Comparison of ENCODE assay signal across 19 mouse cellular contexts in the genomic region with DNA sequence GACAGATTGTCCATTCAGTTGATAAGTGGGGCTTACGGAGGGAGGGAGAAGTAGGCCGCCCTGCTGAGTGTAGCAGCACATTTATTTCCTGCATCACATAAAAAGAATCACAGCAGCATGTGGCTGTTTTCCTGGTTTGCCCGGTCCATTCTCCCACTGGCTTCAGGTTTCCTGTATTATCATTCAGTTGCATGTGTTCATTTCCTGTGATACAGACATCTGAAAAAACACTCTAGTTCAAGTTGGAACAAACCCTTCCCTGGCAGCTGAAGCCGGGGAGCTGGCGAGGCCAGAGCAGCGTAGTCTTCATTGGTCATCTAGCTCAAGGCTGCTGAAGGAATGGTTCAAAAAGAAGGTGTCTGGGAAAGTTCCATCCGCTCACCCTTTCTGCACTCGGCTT. TPM values are rescaled to one million over a fixed set of nuclear protein-coding genes. Genes with fewer than 3 reads are reported as not detected.
A peak's percentile ranks its signal among the peaks of the same experiment; 100 is the strongest.
DNase-seq lines count a peak whose midpoint lies in the region; ATAC-seq and TF ChIP-seq lines count a peak whose summit lies in the region.
"Had no signal": no experiment of that assay in that cellular context is flagged by ENCODE, and none has a peak within 500 bp of the region (broad histone marks: within the 10 kb centered on the region; RNA-seq: fewer than 3 reads in every experiment).

No protein-coding gene starts in this region.

- H3K9me3 ChIP-seq in heart, embryonic 12.5 days (replicated peaks), result no peaks in the 10 kb centered on the region
- H3K9me3 ChIP-seq in heart, embryonic 15.5 days (replicated peaks), result no peaks in the 10 kb centered on the region
- H3K9me3 ChIP-seq in embryonic facial prominence, embryonic 10.5 days, result no peaks in the 10 kb centered on the region
- H3K9me3 ChIP-seq: midbrain, embryonic 13.5 days; neural tube, embryonic 12.5 days had no signal

- no peak for TF ChIP-seq POLR2A in heart, adult 2 months (IDR thresholded peaks at IDR 0.05; ENCODE audit: insufficient read depth, low read depth, low read length)

- H3K4me2 ChIP-seq in heart, embryonic 12.5 days, result no peak overlapping the region
- H3K4me2 ChIP-seq in heart, embryonic 15.5 days, result no peak overlapping the region
- H3K4me2 ChIP-seq: midbrain, embryonic 13.5 days; neural tube, embryonic 12.5 days had no signal

- no peak for DNase-seq in frontal cortex, postnatal 14 days (ENCODE audit: low spot score in 2 of 2)
- DNase-seq in heart, adult 2 months, result no peak
- DNase-seq in layer of hippocampus, adult 2 months (ENCODE audit: low spot score in 2 of 2), result no peak
- no peak for DNase-seq in layer of hippocampus, postnatal 10 days (ENCODE audit: low spot score in 2 of 2)
- no peak for DNase-seq in embryonic facial prominence, embryonic 10.5 days (ENCODE audit: low spot score)
- DNase-seq: adrenal gland, adult 2 months; cerebellum, adult 8-10 months; gastrocnemius, postnatal 25 days; liver; lung, adult 18-20 months had no signal

- peaks cover 26% of the 10 kb centered on the region for H3K4me1 ChIP-seq in heart, embryonic 12.5 days (replicated peaks)
- H3K4me1 ChIP-seq in heart, adult 2 months (ENCODE audit: control insufficient read depth, insufficient read depth, low read length), result 0 out of 2 replicates have a peak, but pooled peaks cover 1% of the 10 kb centered on the region
- peaks cover 15% of the 10 kb centered on the region for H3K4me1 ChIP-seq in heart, embryonic 15.5 days (replicated peaks)
- 0 out of 2 replicates have a peak, but pooled peaks cover 2% of the 10 kb centered on the region for H3K4me1 ChIP-seq in embryonic facial prominence, embryonic 10.5 days

- no peaks in the 10 kb centered on the region for H3K27me3 ChIP-seq in heart, embryonic 12.5 days (replicated peaks)
- no peaks in the 10 kb centered on the region for H3K27me3 ChIP-seq in heart, adult 2 months (ENCODE audit: control insufficient read depth, insufficient read depth, low read length)
- H3K27me3 ChIP-seq in heart, embryonic 15.5 days, result no peaks in the 10 kb centered on the region
- no peaks in the 10 kb centered on the region for H3K27me3 ChIP-seq in embryonic facial prominence, embryonic 10.5 days (replicated peaks; ENCODE audit: low read depth, poor library complexity, severe bottlenecking)
- H3K27me3 ChIP-seq: midbrain, embryonic 13.5 days; neural tube, embryonic 12.5 days had no signal

- intact Hi-C loops in heart, adult 2 months (cut with DNase I), result no loop called here

- WGBS in heart, embryonic 12.5 days, result 68% methylated on average over 8 of the region's 8 CpGs
- 48% methylated on average over 8 of the region's 8 CpGs for WGBS in heart, adult 2 months
- 73% methylated on average over 8 of the region's 8 CpGs for WGBS in heart, embryonic 15.5 days
- 88% methylated on average over 8 of the region's 8 CpGs for WGBS in embryonic facial prominence, embryonic 10.5 days

- TF ChIP-seq EP300 in heart, adult 2 months (IDR thresholded peaks at IDR 0.05; ENCODE audit: insufficient read depth, low read depth, low read length), result no peak

- peak; percentile 11; the same call in 1 of the 2 replicates for ATAC-seq in frontal cortex, adult (ENCODE audit: low TSS enrichment)
- ATAC-seq in heart, embryonic 12.5 days (ENCODE audit: insufficient number of reproducible peaks, low FRiP score), result 0 out of 2 replicates have a peak, but pooled peaks have one; percentile 59
- 0 out of 2 replicates have a peak, but pooled peaks have one; percentile 43 for ATAC-seq in heart, embryonic 15.5 days (replicated peaks; ENCODE audit: insufficient number of reproducible peaks, insufficient read depth, low FRiP score, low read depth)
- ATAC-seq: midbrain, embryonic 13.5 days had no signal

- H3K79me2 ChIP-seq in heart, adult 2 months (replicated peaks; ENCODE audit: control insufficient read depth, insufficient read depth, low read length), result no peaks in the 10 kb centered on the region

- H3K36me3 ChIP-seq in heart, embryonic 12.5 days, result 0 out of 2 replicates have a peak, but pooled peaks cover 2% of the 10 kb centered on the region
- H3K36me3 ChIP-seq in heart, adult 2 months (ENCODE audit: control insufficient read depth, insufficient read depth, low read length), result peaks cover 2% of the 10 kb centered on the region; the same call in 1 of the 2 replicates
- H3K36me3 ChIP-seq in heart, embryonic 15.5 days, result no peaks in the 10 kb centered on the region
- peaks cover 63% of the 10 kb centered on the region for H3K36me3 ChIP-seq in embryonic facial prominence, embryonic 10.5 days (replicated peaks)

- no peak for TF ChIP-seq CTCF in heart, adult 2 months (IDR thresholded peaks at IDR 0.05)
- TF ChIP-seq CTCF in layer of hippocampus, adult 2 months (conservative IDR thresholded peaks at IDR 0.05), result no peak

- peak overlapping the region; percentile 39; the same call in 1 of the 2 replicates for H3K27ac ChIP-seq in heart, embryonic 12.5 days (ENCODE audit: poor library complexity, severe bottlenecking)
- H3K27ac ChIP-seq in heart, adult 2 months, result no peak overlapping the region
- H3K27ac ChIP-seq in layer of hippocampus, adult 2 months, result peak overlapping the region; percentile 58; the same call in 1 of the 2 replicates
- H3K27ac ChIP-seq in heart, embryonic 15.5 days, result peak overlapping the region; percentile 13; the same call in 1 of the 2 replicates
- no peak overlapping the region for H3K27ac ChIP-seq in embryonic facial prominence, embryonic 10.5 days (replicated peaks)
- H3K27ac ChIP-seq: midbrain, embryonic 13.5 days; neural tube, embryonic 12.5 days; stomach, postnatal 0 days had no signal

- H3K4me3 ChIP-seq in heart, embryonic 12.5 days, result no peak overlapping the region
- no peak overlapping the region for H3K4me3 ChIP-seq in heart, adult 2 months
- no peak overlapping the region for H3K4me3 ChIP-seq in layer of hippocampus, adult 2 months
- no peak overlapping the region for H3K4me3 ChIP-seq in heart, embryonic 15.5 days
- no peak overlapping the region for H3K4me3 ChIP-seq in embryonic facial prominence, embryonic 10.5 days
- H3K4me3 ChIP-seq: midbrain, embryonic 13.5 days; neural tube, embryonic 12.5 days had no signal

- no peak overlapping the region for H3K9ac ChIP-seq in heart, embryonic 12.5 days
- no peak overlapping the region for H3K9ac ChIP-seq in heart, adult 2 months (ENCODE audit: low read depth, low read length)
- H3K9ac ChIP-seq in heart, embryonic 15.5 days, result no peak overlapping the region
- H3K9ac ChIP-seq: midbrain, embryonic 13.5 days; neural tube, embryonic 12.5 days had no signal

RNA-seq across cellular contexts. Expression of a gene that starts 40.6 kb away (rescaled TPM):
- polyA plus RNA-seq in heart, embryonic 12.5 days (2016; fragmentation: Nextera tagmentation; extraction: Ambion mirVana), result 55.7 and 56.6 TPM in 2 replicates
- total RNA-seq in heart, adult 2 months (2021), result 10 to 100 TPM; 18.5 to 22.9 TPM
- 24.7 and 28.7 TPM in 2 replicates for polyA plus RNA-seq in heart, adult 2 months (2012; rRNA removed)
- total RNA-seq in layer of hippocampus, adult 2 months (2021), result 100 to 1,000 TPM; 107 to 108 TPM
- total RNA-seq in layer of hippocampus, postnatal 10 days (2021), result 10 to 100 TPM; 41.8 to 43.6 TPM
- polyA plus RNA-seq in heart, embryonic 15.5 days (2015; fragmentation: Nextera tagmentation; extraction: Ambion mirVana), result 42.8 and 51.8 TPM in 2 replicates
- 68.1 and 71.9 TPM in 2 replicates for polyA plus RNA-seq in embryonic facial prominence, embryonic 10.5 days (2016; fragmentation: Nextera tagmentation; extraction: Ambion mirVana)

RNA-seq across cellular contexts. Expression of a gene that starts 41.4 kb away (rescaled TPM):
- 22.1 and 23.4 TPM in 2 replicates for polyA plus RNA-seq in heart, embryonic 12.5 days (2016; fragmentation: Nextera tagmentation; extraction: Ambion mirVana)
- 10 to 100 TPM; 14.3 to 14.7 TPM for total RNA-seq in heart, adult 2 months (2021)
- polyA plus RNA-seq in heart, adult 2 months (2012; rRNA removed), result 6.4 and 10.7 TPM in 2 replicates
- total RNA-seq in layer of hippocampus, adult 2 months (2021), result 10 to 100 TPM; 46.9 to 50.4 TPM
- 10 to 100 TPM; 36.7 to 41.4 TPM for total RNA-seq in layer of hippocampus, postnatal 10 days (2021)
- 11.8 and 13.7 TPM in 2 replicates for polyA plus RNA-seq in heart, embryonic 15.5 days (2015; fragmentation: Nextera tagmentation; extraction: Ambion mirVana)
- 33.1 and 34.8 TPM in 2 replicates for polyA plus RNA-seq in embryonic facial prominence, embryonic 10.5 days (2016; fragmentation: Nextera tagmentation; extraction: Ambion mirVana)

RNA-seq across cellular contexts. Expression of a gene that starts 59.4 kb away (rescaled TPM):
- 0.15 and 0.18 TPM in 2 replicates for polyA plus RNA-seq in heart, embryonic 12.5 days (2016; fragmentation: Nextera tagmentation; extraction: Ambion mirVana)
- total RNA-seq in heart, adult 2 months (2021), result not detected
- polyA plus RNA-seq in heart, adult 2 months (2012; rRNA removed), result 0.12 and 0.18 TPM in 2 replicates
- 1 to 10 TPM; 4.4 to 5.7 TPM for total RNA-seq in layer of hippocampus, adult 2 months (2021)
- 1 to 10 TPM; 6.5 to 7.7 TPM for total RNA-seq in layer of hippocampus, postnatal 10 days (2021)
- 0.20 and 0.24 TPM in 2 replicates for polyA plus RNA-seq in heart, embryonic 15.5 days (2015; fragmentation: Nextera tagmentation; extraction: Ambion mirVana)
- not detected in 2 replicates for polyA plus RNA-seq in embryonic facial prominence, embryonic 10.5 days (2016; fragmentation: Nextera tagmentation; extraction: Ambion mirVana)
- total RNA-seq: adrenal gland, adult 2 months had no signal
- polyA plus RNA-seq: adrenal gland, adult 2 months; forebrain, embryonic 11.5 days; hindbrain, embryonic 11.5 days; thymus, postnatal 0 days had no signal

Comparison
In these comparisons a context has a peak if more than half of its experiments do, and no peak if none do; other contexts are left out.
1. H3K27ac ChIP-seq: peak in heart, embryonic 12.5 days (single experiment), layer of hippocampus, adult 2 months (single experiment) and heart, embryonic 15.5 days (single experiment); none in heart, adult 2 months (single experiment) and embryonic facial prominence, embryonic 10.5 days (single experiment).
2. Peak in every context shown above with its lines, with median percentiles within 50 percentile points of each other: ATAC-seq.